In the genomic region with DNA sequence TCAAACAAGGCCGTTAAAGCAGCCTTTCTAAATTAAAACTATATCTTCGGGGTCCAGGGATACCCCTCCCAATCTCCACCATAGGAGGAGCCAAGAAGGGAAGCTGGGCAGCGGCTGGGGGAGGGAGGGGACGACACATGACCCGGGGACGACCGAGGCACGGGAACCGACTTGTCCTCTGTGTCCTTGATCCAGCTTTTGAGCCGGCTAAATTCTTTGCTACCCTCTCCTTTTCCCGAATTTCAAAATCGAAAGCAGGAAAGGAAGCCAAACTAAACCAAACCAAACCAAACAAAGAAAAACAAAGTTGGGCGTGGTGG, we compare ENCODE assay signal across 9 mouse cellular contexts. TPM values are rescaled to one million over a fixed set of nuclear protein-coding genes. Genes with fewer than 3 reads are reported as not detected.
DNase-seq lines count a peak whose midpoint lies in the region; ATAC-seq and TF ChIP-seq lines count a peak whose summit lies in the region.
"Had no signal": no experiment of that assay in that cellular context is flagged by ENCODE, and none has a peak within 500 bp of the region (broad histone marks: within the 10 kb centered on the region; RNA-seq: fewer than 3 reads in every experiment).

No protein-coding gene starts in this region.

- peak overlapping the region; percentile 98 for H3K27ac ChIP-seq in heart, embryonic 10.5 days
- H3K27ac ChIP-seq in kidney, embryonic 14.5 days (ENCODE audit: low read depth, low read length) = peak overlapping the region; percentile 27; the same call in 1 of the 2 replicates
- H3K27ac ChIP-seq in liver, embryonic 14.5 days = peak overlapping the region; percentile 76
- peak overlapping the region; percentile 90 for H3K27ac ChIP-seq in neural tube, embryonic 13.5 days (replicated peaks)

- TF ChIP-seq EP300 in liver, embryonic 14.5 days (IDR thresholded peaks at IDR 0.05; ENCODE audit: low read depth) = no peak

- peaks cover 38% of the 10 kb centered on the region for H3K36me3 ChIP-seq in heart, embryonic 10.5 days
- H3K36me3 ChIP-seq in kidney, embryonic 14.5 days (ENCODE audit: control insufficient read depth, insufficient read depth, low read length) = peaks cover 34% of the 10 kb centered on the region
- H3K36me3 ChIP-seq in liver, embryonic 14.5 days (replicated peaks; ENCODE audit: control insufficient read depth, insufficient read depth, low read depth) = peaks cover 39% of the 10 kb centered on the region
- peaks cover 28% of the 10 kb centered on the region for H3K36me3 ChIP-seq in neural tube, embryonic 13.5 days

- H3K4me1 ChIP-seq in heart, embryonic 10.5 days = peaks cover 20% of the 10 kb centered on the region
- peaks cover 12% of the 10 kb centered on the region for H3K4me1 ChIP-seq in kidney, embryonic 14.5 days (ENCODE audit: control insufficient read depth, insufficient read depth, low read length)
- H3K4me1 ChIP-seq in liver, embryonic 14.5 days (replicated peaks; ENCODE audit: control insufficient read depth in 2 of 2, insufficient read depth in 2 of 2, low read length in 1 of 2) = peaks cover 25 to 39% of the 10 kb centered on the region in 2 experiments
- H3K4me1 ChIP-seq in neural tube, embryonic 13.5 days (replicated peaks) = peaks cover 34% of the 10 kb centered on the region

- no peaks in the 10 kb centered on the region for H3K9me3 ChIP-seq in heart, embryonic 10.5 days
- H3K9me3 ChIP-seq in kidney, embryonic 14.5 days (ENCODE audit: control insufficient read depth, low read length) = no peaks in the 10 kb centered on the region
- no peaks in the 10 kb centered on the region for H3K9me3 ChIP-seq in liver, embryonic 14.5 days (ENCODE audit: control insufficient read depth, low read length)
- H3K9me3 ChIP-seq in neural tube, embryonic 13.5 days = no peaks in the 10 kb centered on the region

- peak; percentile 53; the same call in 1 of the 2 replicates for ATAC-seq in kidney, embryonic 14.5 days (ENCODE audit: low FRiP score, low TSS enrichment)
- ATAC-seq in liver, embryonic 14.5 days (ENCODE audit: insufficient read depth) = peak; percentile 47; the same call in 1 of the 2 replicates
- peak; percentile 79 for ATAC-seq in neural tube, embryonic 13.5 days (ENCODE audit: low read depth)

- H3K9ac ChIP-seq in kidney, embryonic 14.5 days (ENCODE audit: low read depth, low read length) = peak overlapping the region; percentile 51
- peak overlapping the region; percentile 75 for H3K9ac ChIP-seq in liver, embryonic 14.5 days (replicated peaks)
- peak overlapping the region; percentile 78 for H3K9ac ChIP-seq in neural tube, embryonic 13.5 days

- no peaks in the 10 kb centered on the region for H3K27me3 ChIP-seq in heart, embryonic 10.5 days (ENCODE audit: insufficient read depth, poor library complexity, severe bottlenecking)
- H3K27me3 ChIP-seq in kidney, embryonic 14.5 days (ENCODE audit: control insufficient read depth, insufficient read depth, low read length) = no peaks in the 10 kb centered on the region
- no peaks in the 10 kb centered on the region for H3K27me3 ChIP-seq in liver, embryonic 14.5 days (ENCODE audit: control insufficient read depth, insufficient read depth, low read length)
- H3K27me3 ChIP-seq in neural tube, embryonic 13.5 days = no peaks in the 10 kb centered on the region

- peak overlapping the region; percentile 38 for H3K4me2 ChIP-seq in kidney, embryonic 14.5 days (replicated peaks; ENCODE audit: low read depth, low read length)
- peak overlapping the region; percentile 80 for H3K4me2 ChIP-seq in liver, embryonic 14.5 days (ENCODE audit: low read depth)
- H3K4me2 ChIP-seq in neural tube, embryonic 13.5 days = peak overlapping the region; percentile 74

- under 1% methylated on average over 13 of the region's 13 CpGs for WGBS in heart, embryonic 10.5 days
- 0% methylated on average over 13 of the region's 13 CpGs for WGBS in kidney, embryonic 14.5 days
- WGBS in liver, embryonic 14.5 days (ENCODE audit: insufficient replicate concordance) = under 1% methylated on average over 13 of the region's 13 CpGs
- WGBS in neural tube, embryonic 13.5 days = under 1% methylated on average over 13 of the region's 13 CpGs

- H3K4me3 ChIP-seq in heart, embryonic 10.5 days = peak overlapping the region; percentile 100
- peak overlapping the region; percentile 92 for H3K4me3 ChIP-seq in kidney, embryonic 14.5 days (ENCODE audit: low read length)
- peak overlapping the region; percentile 80 to 92 for H3K4me3 ChIP-seq in liver, embryonic 14.5 days (ENCODE audit: insufficient read depth in 1 of 2, low read depth in 2 of 2, low read length in 2 of 2)
- H3K4me3 ChIP-seq in neural tube, embryonic 13.5 days = peak overlapping the region; percentile 99

- DNase-seq in cerebellum, adult 11-12 months = peak; percentile 71
- no peak for DNase-seq in cerebellum, adult 8-10 months
- DNase-seq in embryo, embryonic 9.5 days (ENCODE audit: extremely low spot score) = peak; percentile 73
- peak; percentile 85 for DNase-seq in heart, embryonic 10.5 days (ENCODE audit: low spot score)
- DNase-seq in liver, embryonic 14.5 days (ENCODE audit: low read depth in 3 of 3, low spot score in 3 of 3) = no peak
- DNase-seq in thymus, adult 18-20 months = peak; percentile 64 to 77

- no peak for TF ChIP-seq CTCF in liver, embryonic 14.5 days (IDR thresholded peaks at IDR 0.05; ENCODE audit: low read depth)

RNA-seq across cellular contexts. Expression of gene Rsrp1, which starts 0.5 kb away (rescaled TPM):
- polyA plus RNA-seq in heart, embryonic 10.5 days (2016; fragmentation: Nextera tagmentation; extraction: Ambion mirVana) = 329 and 376 TPM in 2 replicates
- polyA plus RNA-seq in kidney, embryonic 14.5 days (2014; fragmentation: Nextera tagmentation; extraction: Ambion mirVana) = 339 and 370 TPM in 2 replicates
- 228 and 239 TPM in 2 replicates for polyA plus RNA-seq in liver, embryonic 14.5 days (2012; rRNA removed)
- 151 and 161 TPM in 2 replicates for polyA plus RNA-seq in liver, embryonic 14.5 days (2014; fragmentation: Nextera tagmentation; extraction: Ambion mirVana)
- 485 and 516 TPM in 2 replicates for polyA plus RNA-seq in neural tube, embryonic 13.5 days (2015; fragmentation: Nextera tagmentation; extraction: Ambion mirVana)

RNA-seq across cellular contexts. Expression of gene Syf2, which starts 7.8 kb away (rescaled TPM):
- 52.3 and 63.0 TPM in 2 replicates for polyA plus RNA-seq in heart, embryonic 10.5 days (2016; fragmentation: Nextera tagmentation; extraction: Ambion mirVana)
- 77.3 and 90.1 TPM in 2 replicates for polyA plus RNA-seq in kidney, embryonic 14.5 days (2014; fragmentation: Nextera tagmentation; extraction: Ambion mirVana)
- polyA plus RNA-seq in liver, embryonic 14.5 days (2012; rRNA removed) = 21.9 and 42.9 TPM in 2 replicates
- 52.6 and 56.0 TPM in 2 replicates for polyA plus RNA-seq in liver, embryonic 14.5 days (2014; fragmentation: Nextera tagmentation; extraction: Ambion mirVana)
- 76.8 and 82.1 TPM in 2 replicates for polyA plus RNA-seq in neural tube, embryonic 13.5 days (2015; fragmentation: Nextera tagmentation; extraction: Ambion mirVana)

RNA-seq across cellular contexts. Expression of gene Tmem50a, which starts 8.1 kb away (rescaled TPM):
- polyA plus RNA-seq in heart, embryonic 10.5 days (2016; fragmentation: Nextera tagmentation; extraction: Ambion mirVana) = 129 and 131 TPM in 2 replicates
- 156 and 163 TPM in 2 replicates for polyA plus RNA-seq in kidney, embryonic 14.5 days (2014; fragmentation: Nextera tagmentation; extraction: Ambion mirVana)
- 44.2 and 50.8 TPM in 2 replicates for polyA plus RNA-seq in liver, embryonic 14.5 days (2012; rRNA removed)
- polyA plus RNA-seq in liver, embryonic 14.5 days (2014; fragmentation: Nextera tagmentation; extraction: Ambion mirVana) = 59.5 and 65.1 TPM in 2 replicates
- 224 and 230 TPM in 2 replicates for polyA plus RNA-seq in neural tube, embryonic 13.5 days (2015; fragmentation: Nextera tagmentation; extraction: Ambion mirVana)

RNA-seq across cellular contexts. Expression of gene Rhd, which starts 58.5 kb away (rescaled TPM):
- 24.2 and 38.7 TPM in 2 replicates for polyA plus RNA-seq in heart, embryonic 10.5 days (2016; fragmentation: Nextera tagmentation; extraction: Ambion mirVana)
- 1.1 and 1.2 TPM in 2 replicates for polyA plus RNA-seq in kidney, embryonic 14.5 days (2014; fragmentation: Nextera tagmentation; extraction: Ambion mirVana)
- polyA plus RNA-seq in liver, embryonic 14.5 days (2012; rRNA removed) = 260 and 298 TPM in 2 replicates
- 576 and 578 TPM in 2 replicates for polyA plus RNA-seq in liver, embryonic 14.5 days (2014; fragmentation: Nextera tagmentation; extraction: Ambion mirVana)
- polyA plus RNA-seq in neural tube, embryonic 13.5 days (2015; fragmentation: Nextera tagmentation; extraction: Ambion mirVana) = 1.5 and 2.0 TPM in 2 replicates
- polyA plus RNA-seq: large intestine, adult 2 months had no signal

Comparison
In these comparisons a context has a peak if more than half of its experiments do, and no peak if none do; other contexts are left out.
1. DNase-seq: peak in cerebellum, adult 11-12 months (single experiment), embryo, embryonic 9.5 days (single experiment), heart, embryonic 10.5 days (single experiment) and thymus, adult 18-20 months (2 of 2); none in cerebellum, adult 8-10 months (single experiment) and liver, embryonic 14.5 days (0 of 3).
2. H3K27ac ChIP-seq: peak in every context shown above with its lines; median percentile 98 in heart, embryonic 10.5 days; 90 in neural tube, embryonic 13.5 days; 76 in liver, embryonic 14.5 days; 27 in kidney, embryonic 14.5 days.
3. Peak in every context shown above with its lines, with median percentiles within 50 percentile points of each other: H3K4me3 ChIP-seq, ATAC-seq, H3K4me2 ChIP-seq and H3K9ac ChIP-seq.